Mouse (Mus musculus): Measurements from ENCODE around the gene Grid2. TPM values are rescaled to one million over a fixed set of nuclear protein-coding genes. Genes with fewer than 3 reads are reported as not detected.
A peak's percentile ranks its signal among the peaks of the same experiment; 100 is the strongest.

The Grid2 gene
- polyA plus RNA-seq, 1 experiment from 2014 or later = 2.1 TPM

DNA sequence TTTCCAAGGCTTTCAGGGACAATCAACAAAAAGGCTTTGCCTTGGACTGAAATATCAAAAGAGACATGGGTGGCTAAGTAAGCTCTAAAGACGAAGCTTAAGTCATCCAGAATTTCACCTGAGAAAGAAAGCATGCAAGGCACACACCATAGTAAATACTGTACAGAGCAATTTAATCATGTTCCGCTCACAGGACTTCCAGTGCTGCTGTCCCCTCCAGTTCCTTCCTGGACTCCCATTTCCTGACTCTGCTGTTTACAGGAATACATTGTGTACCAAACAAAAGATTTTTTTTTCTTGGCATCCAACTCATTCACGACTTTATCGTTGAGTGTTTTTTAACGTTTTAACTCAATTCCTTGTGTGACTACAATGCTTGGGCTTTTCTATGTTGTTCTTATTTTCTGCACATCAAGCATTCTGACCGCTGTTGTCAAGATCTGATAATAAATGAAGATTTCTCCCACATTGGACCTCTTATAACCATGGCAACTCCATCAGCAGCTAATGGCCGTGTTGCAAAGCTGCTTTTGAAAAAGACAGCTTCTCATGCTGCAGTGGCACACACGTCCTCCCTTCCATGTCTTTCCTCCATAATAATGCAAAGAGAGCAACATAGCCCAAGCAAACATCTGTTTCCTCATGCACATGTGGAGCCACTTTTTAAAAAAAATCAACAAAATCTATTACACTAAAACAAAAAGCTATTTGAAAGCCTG lies 1361.9 kb downstream of the Grid2 start:
- 72% methylated on average over 8 of the region's 8 CpGs for WGBS
- no peak overlapping the region for H3K9ac ChIP-seq
- no peak for ATAC-seq (ENCODE audit: insufficient number of reproducible peaks, low FRiP score, low TSS enrichment, low read depth)
- no peaks in the 10 kb centered on the region for H3K9me3 ChIP-seq (replicated peaks)
- no peaks in the 10 kb centered on the region for H3K4me1 ChIP-seq
- no peak overlapping the region for H3K4me3 ChIP-seq (replicated peaks)
- H3K27ac ChIP-seq (replicated peaks) = no peak overlapping the region
- no peaks in the 10 kb centered on the region for H3K27me3 ChIP-seq
- no peaks in the 10 kb centered on the region for H3K36me3 ChIP-seq
- H3K4me2 ChIP-seq (replicated peaks) = no peak overlapping the region

GRCm38 (mm10) chr6:64623404-64623803 lies 1367.7 kb downstream of the Grid2 start:
- Histone ChIP-seq H3K36me3 (no peaks in the 10 kb centered on the region), H3K27me3 (no peaks in the 10 kb centered on the region), H3K4me2 (replicated peaks) (no peak overlapping the region), H3K4me1 (no peaks in the 10 kb centered on the region), H3K9ac (no peak overlapping the region), H3K9me3 (replicated peaks) (no peaks in the 10 kb centered on the region), H3K4me3 (replicated peaks) (no peak overlapping the region), H3K27ac (replicated peaks) (no peak overlapping the region)
- WGBS = 45% methylated on average over 3 of the region's 3 CpGs
- no peak for ATAC-seq (ENCODE audit: insufficient number of reproducible peaks, low FRiP score, low TSS enrichment, low read depth)

- H3K27ac ChIP-seq (replicated peaks) = no peak overlapping the region
- no peak for ATAC-seq (ENCODE audit: insufficient number of reproducible peaks, low FRiP score, low TSS enrichment, low read depth)
Observed at GRCm38 (mm10) chr6:64647661-64648060, 1392.0 kb downstream of the Grid2 start.

GRCm38 (mm10) chr6:64648196-64648595 lies 1392.5 kb downstream of the Grid2 start:
- Histone ChIP-seq H3K36me3 (no peaks in the 10 kb centered on the region), H3K27ac (replicated peaks) (no peak overlapping the region), H3K9ac (no peak overlapping the region), H3K4me1 (no peaks in the 10 kb centered on the region), H3K9me3 (replicated peaks) (no peaks in the 10 kb centered on the region), H3K27me3 (no peaks in the 10 kb centered on the region), H3K4me3 (replicated peaks) (no peak overlapping the region), H3K4me2 (replicated peaks) (no peak overlapping the region)
- 59% methylated on average over 8 of the region's 8 CpGs for WGBS
- no peak for ATAC-seq (ENCODE audit: insufficient number of reproducible peaks, low FRiP score, low TSS enrichment, low read depth)

More at GRCm38 (mm10) chr6:64647661-64648060, 1392.0 kb downstream of the Grid2 start:
- Histone ChIP-seq H3K27me3 (no peaks in the 10 kb centered on the region), H3K4me3 (replicated peaks) (no peak overlapping the region), H3K4me2 (replicated peaks) (no peak overlapping the region), H3K4me1 (no peaks in the 10 kb centered on the region), H3K36me3 (no peaks in the 10 kb centered on the region), H3K9ac (no peak overlapping the region), H3K9me3 (replicated peaks) (no peaks in the 10 kb centered on the region)

DNA sequence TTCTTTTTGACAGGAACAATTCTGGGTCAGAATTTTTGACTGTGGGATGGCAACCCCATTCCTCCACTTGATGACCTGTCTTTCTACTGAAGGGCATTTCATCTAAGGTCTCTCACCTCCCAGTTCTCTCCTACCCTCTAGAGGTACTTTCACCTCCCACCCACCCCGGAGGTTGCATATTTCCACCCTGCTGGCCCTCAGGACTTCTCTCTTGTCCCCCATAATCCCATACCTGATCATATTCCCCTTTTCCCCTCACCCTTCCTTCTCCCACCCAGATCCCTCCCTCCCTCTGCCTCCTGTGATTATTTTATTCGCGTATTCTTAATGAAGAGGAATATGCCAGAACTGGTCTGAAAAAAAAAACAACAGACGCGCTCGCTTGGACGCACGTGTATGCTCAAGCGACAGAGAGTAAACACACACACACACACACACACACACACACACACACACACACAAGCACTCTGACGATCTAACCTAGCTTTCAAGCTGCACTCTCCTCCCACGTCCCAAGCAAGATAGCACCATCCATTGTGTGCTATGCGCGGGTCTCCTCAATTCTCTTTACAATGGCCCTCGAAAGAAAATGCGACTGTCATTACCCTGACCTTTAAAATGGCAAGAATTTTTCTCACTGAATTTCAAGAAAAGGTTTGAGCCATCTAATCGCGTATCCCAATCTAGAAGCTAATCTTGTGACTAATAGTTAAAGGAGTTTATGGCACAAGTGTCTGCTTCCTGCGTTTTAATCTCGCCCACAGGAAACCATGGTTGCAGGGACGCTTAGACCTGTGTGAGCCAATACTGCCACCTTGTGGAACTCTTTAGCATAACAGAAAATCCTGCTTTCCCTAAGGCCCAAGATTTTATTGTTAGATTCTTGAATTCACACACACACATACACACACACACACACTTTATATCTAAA lies 1393.9 kb downstream of the Grid2 start:
- ATAC-seq (ENCODE audit: insufficient number of reproducible peaks, low FRiP score, low TSS enrichment, low read depth) = no peak
- H3K9ac ChIP-seq = no peak overlapping the region
- no peaks in the 10 kb centered on the region for H3K36me3 ChIP-seq
- H3K27me3 ChIP-seq = no peaks in the 10 kb centered on the region
- WGBS = 20% methylated on average over 20 of the region's 20 CpGs
- no peaks in the 10 kb centered on the region for H3K4me1 ChIP-seq
- H3K27ac ChIP-seq (replicated peaks) = no peak overlapping the region
- peak overlapping the region; percentile 39 for H3K4me3 ChIP-seq (replicated peaks)
- H3K9me3 ChIP-seq (replicated peaks) = no peaks in the 10 kb centered on the region
- H3K4me2 ChIP-seq (replicated peaks) = peak overlapping the region; percentile 51

DNA sequence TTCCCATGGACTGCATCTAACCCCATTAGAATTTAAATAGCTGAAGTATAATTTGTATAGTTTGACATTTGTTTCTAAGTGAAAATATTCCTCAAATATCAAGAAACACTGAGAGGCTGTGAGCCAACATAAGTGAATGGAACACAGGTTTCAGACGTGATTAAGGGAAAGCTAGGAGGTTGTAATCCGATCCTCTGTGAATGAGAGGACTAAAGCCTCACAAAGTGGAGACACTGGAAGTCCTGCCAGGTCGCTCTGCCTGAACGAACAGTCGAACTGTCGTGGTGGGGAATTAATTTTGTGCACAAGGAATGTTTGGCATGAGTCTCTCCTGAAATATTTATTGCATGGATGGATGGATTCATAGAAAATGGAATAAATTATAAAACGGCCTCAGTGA lies 1395.1 kb downstream of the Grid2 start:
- H3K9me3 ChIP-seq (replicated peaks) = no peaks in the 10 kb centered on the region
- H3K27me3 ChIP-seq = no peaks in the 10 kb centered on the region
- no peaks in the 10 kb centered on the region for H3K36me3 ChIP-seq
- H3K4me1 ChIP-seq = no peaks in the 10 kb centered on the region
- no peak for ATAC-seq (ENCODE audit: insufficient number of reproducible peaks, low FRiP score, low TSS enrichment, low read depth)
- WGBS = 12% methylated on average over 7 of the region's 7 CpGs
- no peak overlapping the region for H3K27ac ChIP-seq (replicated peaks)
- no peak overlapping the region for H3K9ac ChIP-seq
- no peak overlapping the region for H3K4me3 ChIP-seq (replicated peaks)
- H3K4me2 ChIP-seq (replicated peaks) = no peak overlapping the region

- ATAC-seq (ENCODE audit: insufficient number of reproducible peaks, low FRiP score, low TSS enrichment, low read depth) = no peak
- H3K4me2 ChIP-seq (replicated peaks) = no peak overlapping the region
- no peak overlapping the region for H3K4me3 ChIP-seq (replicated peaks)
- H3K9me3 ChIP-seq (replicated peaks) = no peaks in the 10 kb centered on the region
- no peaks in the 10 kb centered on the region for H3K4me1 ChIP-seq
- no peak overlapping the region for H3K27ac ChIP-seq (replicated peaks)
- H3K27me3 ChIP-seq = no peaks in the 10 kb centered on the region
- no peaks in the 10 kb centered on the region for H3K36me3 ChIP-seq
- no peak overlapping the region for H3K9ac ChIP-seq
- 46% methylated on average over 3 of the region's 3 CpGs for WGBS
Observed at GRCm38 (mm10) chr6:64671010-64671409, 1415.3 kb downstream of the Grid2 start.

DNA sequence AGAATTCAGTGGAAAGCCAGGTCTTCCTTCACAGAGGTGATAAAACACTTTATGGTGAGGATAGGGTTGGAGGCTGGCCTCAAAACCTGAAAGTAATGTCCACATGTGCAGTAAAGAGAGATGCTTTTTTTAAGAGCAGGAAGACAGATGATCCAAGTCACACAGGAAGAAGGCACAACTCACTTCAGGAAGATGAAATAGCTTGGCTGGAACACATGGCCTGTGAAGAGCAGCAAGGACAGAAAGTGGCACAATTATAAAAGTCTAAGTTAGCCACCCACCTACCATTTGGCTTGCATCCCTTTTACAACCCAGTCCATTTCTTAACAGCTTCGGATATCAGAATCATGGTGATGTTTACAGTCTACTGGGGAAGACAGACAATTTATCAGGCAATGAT lies 1423.1 kb downstream of the Grid2 start:
- no peak overlapping the region for H3K27ac ChIP-seq (replicated peaks)
- H3K36me3 ChIP-seq = no peaks in the 10 kb centered on the region
- H3K4me2 ChIP-seq (replicated peaks) = no peak overlapping the region
- ATAC-seq (ENCODE audit: insufficient number of reproducible peaks, low FRiP score, low TSS enrichment, low read depth) = no peak
- no peak overlapping the region for H3K9ac ChIP-seq
- no peak overlapping the region for H3K4me3 ChIP-seq (replicated peaks)
- no peaks in the 10 kb centered on the region for H3K27me3 ChIP-seq
- 93% methylated on average over 1 of the region's 1 CpGs for WGBS
- H3K4me1 ChIP-seq = no peaks in the 10 kb centered on the region
- no peaks in the 10 kb centered on the region for H3K9me3 ChIP-seq (replicated peaks)

DNA sequence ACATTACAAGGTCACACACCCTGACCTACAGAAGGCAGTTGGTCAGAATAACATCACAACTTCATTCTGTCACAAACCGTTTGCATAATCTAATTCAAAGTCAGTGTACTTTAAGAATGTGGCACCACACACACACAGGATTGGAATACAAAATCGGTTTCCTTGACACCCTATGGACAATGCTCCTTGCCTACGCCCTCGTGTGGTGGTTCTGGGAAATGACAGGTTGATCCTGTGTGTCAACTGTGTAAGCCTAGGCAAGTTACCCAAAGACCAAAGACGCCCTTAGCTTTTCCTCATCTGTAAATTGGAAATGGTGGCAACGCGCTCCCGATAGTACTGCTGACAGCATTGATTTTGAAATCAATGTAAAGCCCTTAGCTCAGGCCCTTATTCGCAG lies 1428.3 kb downstream of the Grid2 start:
- Histone ChIP-seq H3K36me3 (no peaks in the 10 kb centered on the region), H3K4me3 (replicated peaks) (no peak overlapping the region), H3K4me1 (peaks cover 5% of the 10 kb centered on the region; the same call in 1 of the 2 replicates), H3K27ac (replicated peaks) (no peak overlapping the region), H3K9ac (no peak overlapping the region), H3K4me2 (replicated peaks) (no peak overlapping the region), H3K27me3 (0 out of 2 replicates have a peak, but pooled peaks cover 3% of the 10 kb centered on the region), H3K9me3 (replicated peaks) (no peaks in the 10 kb centered on the region)
- no peak for ATAC-seq (ENCODE audit: insufficient number of reproducible peaks, low FRiP score, low TSS enrichment, low read depth)
- WGBS = 33% methylated on average over 9 of the region's 9 CpGs

DNA sequence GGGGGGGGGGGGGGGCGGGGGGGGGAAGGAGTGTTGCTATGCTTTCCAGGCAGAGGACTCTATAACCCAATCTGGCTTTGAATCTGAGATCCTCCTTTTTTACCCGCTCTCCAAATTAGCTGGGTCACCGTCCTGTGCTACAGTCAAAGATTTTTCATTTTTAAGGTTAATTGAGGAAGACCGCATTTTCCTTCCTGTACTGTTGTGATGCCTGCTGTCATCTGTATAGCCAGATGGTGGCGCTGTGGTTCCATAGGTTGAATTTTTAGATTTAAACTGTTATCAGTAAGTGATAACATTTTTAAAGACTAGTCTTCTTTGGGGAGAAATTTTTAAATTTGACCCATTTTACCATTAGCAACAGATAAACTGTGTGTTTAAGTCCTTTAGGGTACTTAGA lies 1429.3 kb downstream of the Grid2 start:
- no peak for ATAC-seq (ENCODE audit: insufficient number of reproducible peaks, low FRiP score, low TSS enrichment, low read depth)
- Histone ChIP-seq H3K9ac (no peak overlapping the region), H3K9me3 (replicated peaks) (no peaks in the 10 kb centered on the region), H3K27me3 (0 out of 2 replicates have a peak, but pooled peaks cover 3% of the 10 kb centered on the region), H3K27ac (replicated peaks) (no peak overlapping the region), H3K4me1 (peaks cover 5% of the 10 kb centered on the region; the same call in 1 of the 2 replicates), H3K4me3 (replicated peaks) (no peak overlapping the region), H3K4me2 (replicated peaks) (no peak overlapping the region), H3K36me3 (no peaks in the 10 kb centered on the region)
- 6% methylated on average over 5 of the region's 5 CpGs for WGBS

DNA sequence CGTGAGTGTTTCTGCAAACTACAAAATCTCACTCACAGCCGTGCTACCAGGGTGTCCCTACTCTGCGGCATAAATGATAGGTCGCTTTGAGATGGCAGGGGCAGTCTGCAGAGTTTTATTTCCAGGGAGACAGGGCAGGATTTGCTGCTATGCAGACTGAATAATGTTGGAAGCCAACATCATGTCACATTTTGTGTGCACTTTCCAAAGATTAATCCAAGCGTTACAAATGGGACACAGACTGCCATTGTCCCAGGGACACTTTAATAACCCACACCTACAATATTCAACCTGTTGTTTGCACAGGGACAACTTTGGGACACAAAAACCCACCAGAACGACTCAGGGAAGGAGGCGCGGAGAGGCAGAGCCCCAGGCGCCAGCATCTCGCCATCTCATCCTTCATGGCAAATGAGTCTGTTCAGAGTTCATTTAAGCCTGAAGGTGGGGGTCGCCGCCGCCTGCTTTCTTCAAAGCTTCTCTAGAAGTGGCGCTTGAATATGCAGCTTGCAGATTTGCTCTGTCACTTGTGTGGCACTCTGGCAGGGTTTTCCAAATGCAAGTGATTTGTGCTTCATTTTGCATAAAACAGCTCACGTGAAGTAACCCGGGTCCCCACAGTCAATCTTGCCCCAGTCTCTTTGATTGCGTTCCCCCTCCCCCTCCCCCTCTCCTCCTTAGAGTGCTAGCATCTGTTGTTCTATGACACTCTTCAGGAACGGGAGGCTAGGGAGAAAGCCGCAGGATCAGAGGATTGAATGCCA lies 1432.7 kb downstream of the Grid2 start:
- H3K36me3 ChIP-seq = no peaks in the 10 kb centered on the region
- no peak overlapping the region for H3K4me3 ChIP-seq (replicated peaks)
- 8% methylated on average over 19 of the region's 19 CpGs for WGBS
- ATAC-seq (ENCODE audit: insufficient number of reproducible peaks, low FRiP score, low TSS enrichment, low read depth) = no peak
- H3K4me2 ChIP-seq (replicated peaks) = 0 out of 2 replicates have a peak overlapping the region, but pooled peaks have one; percentile 10
- 0 out of 2 replicates have a peak, but pooled peaks cover 3% of the 10 kb centered on the region for H3K27me3 ChIP-seq
- no peak overlapping the region for H3K9ac ChIP-seq
- no peaks in the 10 kb centered on the region for H3K9me3 ChIP-seq (replicated peaks)
- peaks cover 5% of the 10 kb centered on the region; the same call in 1 of the 2 replicates for H3K4me1 ChIP-seq
- H3K27ac ChIP-seq (replicated peaks) = no peak overlapping the region
